Mouse (Mus musculus) liver, embryonic 14.5 days (tissue): ENCODE data around the gene Ccr1l1. TPM values are rescaled to one million over a fixed set of nuclear protein-coding genes. Genes with fewer than 3 reads are reported as not detected.
"Not testable (repeated sequence)": the region's sequence is repeated elsewhere in the genome, so short reads cannot be mapped to it uniquely, and the experiment has no call there.

Experiments
- ATAC-seq: fragments of 200-750 bp; cut with Nextera tagmentation; 2 replicates; pipeline ENCODE4 v1.8.0; 2017; ENCODE audit warnings: moderate number of reproducible peaks, mild to moderate bottlenecking, moderate library complexity; ENCODE audit not compliant: insufficient read depth
- DNase-seq, 3 experiments: peaks; one replicate each; pipeline ENCODE4 v3.0.0-alpha.2; 2012 to 2013; ENCODE audit warnings: low read depth in 3 of 3, low spot score in 3 of 3
- H3K27ac ChIP-seq: fragments of 300-500 bp; sonication (generic); 2 replicates; pipeline ENCODE4 v1.5.1; 2014; ENCODE audit warnings: moderate library complexity, mild to moderate bottlenecking, control low read depth, inconsistent platforms
- H3K27me3 ChIP-seq: fragments of 300-500 bp; sonication (generic); 2 replicates; pipeline ENCODE4 v1.6.1; 2014; ENCODE audit warnings: mild to moderate bottlenecking, low read length, moderate library complexity; ENCODE audit not compliant: control insufficient read depth, insufficient read depth
- H3K36me3 ChIP-seq: fragments of 300-500 bp; sonication (generic); replicated peaks from 2 replicates; pipeline ENCODE4 v1.6.1; 2014; ENCODE audit warnings: low read depth; ENCODE audit not compliant: control insufficient read depth, insufficient read depth
- H3K4me1 ChIP-seq, 2 experiments: fragments of 200-500 bp in 1 of 2; fragments of 300-500 bp in 1 of 2; sonication (generic) in 1 of 2; replicated peaks; 2 replicates each; pipeline ENCODE4 v1.6.1; 2012 to 2014; ENCODE audit warnings: antibody characterized with exemption in 1 of 2, inconsistent platforms in 1 of 2, low read length in 1 of 2; ENCODE audit not compliant: control insufficient read depth in 2 of 2, insufficient read depth in 2 of 2
- H3K4me2 ChIP-seq: fragments of 300-500 bp; sonication (generic); 2 replicates; pipeline ENCODE4 v1.6.1; 2014; ENCODE audit warnings: low read depth, mild to moderate bottlenecking, control low read depth, moderate library complexity
- H3K4me3 ChIP-seq, 2 experiments: fragments of 200-500 bp in 1 of 2; fragments of 300-500 bp in 1 of 2; sonication (generic) in 1 of 2; 2 replicates each; pipeline ENCODE4 v1.5.1; 2012 to 2014; ENCODE audit warnings: low read depth in 2 of 2, low read length in 2 of 2, mild to moderate bottlenecking in 2 of 2, control low read depth in 1 of 2, inconsistent platforms in 1 of 2, moderate library complexity in 1 of 2; ENCODE audit not compliant: insufficient read depth in 1 of 2
- H3K9ac ChIP-seq: fragments of 300-500 bp; sonication (generic); replicated peaks from 2 replicates; pipeline ENCODE4 v1.6.1; 2014; ENCODE audit warnings: mild to moderate bottlenecking, control low read depth, moderate library complexity
- H3K9me3 ChIP-seq: fragments of 300-500 bp; sonication (generic); 2 replicates; pipeline ENCODE4 v1.6.1; 2016; ENCODE audit warnings: low read length, mixed read lengths; ENCODE audit not compliant: control insufficient read depth
- CTCF ChIP-seq: IDR thresholded peaks from 2 replicates; pipeline ENCODE4 v1.5.1; 2016; ENCODE audit warnings: antibody characterized with exemption, low read depth, control low read depth
- EP300 ChIP-seq: IDR thresholded peaks from 2 replicates; pipeline ENCODE4 v1.6.1; 2016; ENCODE audit warnings: antibody characterized with exemption, low read depth
- WGBS: fragments of 180-500 bp; shearing (Covaris S2); extraction: QIAGEN DNeasy Blood & Tissue Kit; methylation state at CpG from one replicate; pipeline ENCODE4 v1.1.7; 2014; ENCODE audit not compliant: insufficient replicate concordance; 5-methylcytosine and 5-hydroxymethylcytosine counted together
- polyA plus RNA-seq, 2 experiments: library from polyadenylated mRNA; depleted of rRNA in 1 of 2; stranded (reverse) in 1 of 2; unstranded in 1 of 2; fragments of >200 nt; fragmentation: Nextera tagmentation in 1 of 2; extraction: Ambion mirVana in 1 of 2; gene quantifications; 2 replicates each; pipeline versions ENCODE4 v1.2.1 to v1.2.3; 2012 to 2014

The Ccr1l1 gene
- polyA plus RNA-seq, 2 experiments = 0.04 TPM; not detected in 1

GRCm38 (mm10) chr9:123989671-123990070, 11.5 kb upstream of the Ccr1l1 start:
- no peaks in the 10 kb centered on the region for H3K36me3 ChIP-seq
- no peak for DNase-seq
- H3K4me3 ChIP-seq = no peak overlapping the region
- no peaks in the 10 kb centered on the region for H3K9me3 ChIP-seq
- 30% methylated on average over 3 of the region's 3 CpGs for WGBS
- ATAC-seq = no peak
- peaks cover 21 to 22% of the 10 kb centered on the region in 2 experiments for H3K4me1 ChIP-seq
- no peak overlapping the region for H3K4me2 ChIP-seq
- no peak overlapping the region for H3K9ac ChIP-seq
- H3K27ac ChIP-seq = no peak overlapping the region
- H3K27me3 ChIP-seq = no peaks in the 10 kb centered on the region
- TF ChIP-seq EP300 = no peak
- TF ChIP-seq CTCF = no peak

GRCm38 (mm10) chr9:123986217-123986616, 8.0 kb upstream of the Ccr1l1 start:
- H3K9ac ChIP-seq = no peak overlapping the region
- H3K4me1 ChIP-seq = peaks cover 30 to 43% of the 10 kb centered on the region in 2 experiments
- H3K9me3 ChIP-seq = no peaks in the 10 kb centered on the region
- 15% methylated on average over 2 of the region's 2 CpGs for WGBS
- DNase-seq (peak in 1 of 3 experiments; percentile 51), ATAC-seq (peak; percentile 53)
- H3K27ac ChIP-seq = no peak overlapping the region
- H3K36me3 ChIP-seq = no peaks in the 10 kb centered on the region
- TF ChIP-seq CTCF (peak; percentile 43; the same call in 1 of the 2 replicates), EP300 (no peak; the same call in 1 of the 2 replicates)
- no peak overlapping the region for H3K4me3 ChIP-seq
- H3K4me2 ChIP-seq = no peak overlapping the region
- no peaks in the 10 kb centered on the region for H3K27me3 ChIP-seq

GRCm38 (mm10) chr9:123984943-123985342, 6.7 kb upstream of the Ccr1l1 start:
- H3K9ac ChIP-seq = no peak overlapping the region
- H3K4me1 ChIP-seq = peaks cover 30 to 40% of the 10 kb centered on the region in 2 experiments
- no peak overlapping the region for H3K27ac ChIP-seq
- TF ChIP-seq CTCF (no peak), EP300 (0 out of 2 replicates have a peak, but pooled peaks have one; percentile 17)
- ATAC-seq (no peak), DNase-seq (no peak)
- H3K4me2 ChIP-seq = no peak overlapping the region
- no peaks in the 10 kb centered on the region for H3K27me3 ChIP-seq
- H3K36me3 ChIP-seq = no peaks in the 10 kb centered on the region
- no peaks in the 10 kb centered on the region for H3K9me3 ChIP-seq
- H3K4me3 ChIP-seq = no peak overlapping the region

GRCm38 (mm10) chr9:123982720-123983119, 4.5 kb upstream of the Ccr1l1 start:
- Histone ChIP-seq H3K27me3 (no peaks in the 10 kb centered on the region), H3K9ac (no peak overlapping the region), H3K4me1 (peaks cover 30 to 38% of the 10 kb centered on the region in 2 experiments), H3K4me2 (no peak overlapping the region), H3K9me3 (no peaks in the 10 kb centered on the region), H3K36me3 (no peaks in the 10 kb centered on the region), H3K27ac (no peak overlapping the region), H3K4me3 (no peak overlapping the region)
- 10% methylated on average over 1 of the region's 1 CpGs for WGBS
- DNase-seq = no peak
- TF ChIP-seq CTCF = no peak
- TF ChIP-seq EP300 = no peak
- no peak for ATAC-seq

- Histone ChIP-seq H3K9me3 (no peaks in the 10 kb centered on the region), H3K27ac (peak overlapping the region; percentile 46), H3K4me1 (peaks cover 30 to 38% of the 10 kb centered on the region in 2 experiments), H3K9ac (no peak overlapping the region), H3K27me3 (no peaks in the 10 kb centered on the region), H3K4me3 (no peak overlapping the region), H3K4me2 (peak overlapping the region; percentile 11; the same call in 1 of the 2 replicates), H3K36me3 (no peaks in the 10 kb centered on the region)
- DNase-seq (no peak), ATAC-seq (peak; percentile 78)
- WGBS = 21% methylated on average over 4 of the region's 4 CpGs
- TF ChIP-seq CTCF = no peak
- TF ChIP-seq EP300 = peak; percentile 81
These were observed 3.7 kb upstream of the Ccr1l1 start for GRCm38 (mm10) chr9:123981909-123982308.

- not testable (repeated sequence) for H3K9ac ChIP-seq, H3K27ac ChIP-seq, H3K27me3 ChIP-seq, H3K4me3 ChIP-seq, H3K4me2 ChIP-seq, H3K9me3 ChIP-seq, H3K36me3 ChIP-seq, DNase-seq
- no CpG with 5 or more reads among the region's 3 CpGs for WGBS
- ATAC-seq = peak; percentile 80
- H3K4me1 ChIP-seq = peaks cover 24 to 31% of the 10 kb centered on the region in 2 experiments
These were observed 2.8 kb upstream of the Ccr1l1 start for GRCm38 (mm10) chr9:123980858-123981475.
